Mouse (Mus musculus) heart, postnatal 0 days (tissue): ENCODE results near the gene Cacnb1.

Experiments
- CTCF ChIP-seq: IDR thresholded peaks from 2 replicates; pipeline ENCODE4 v1.5.1; 2016; ENCODE audit warnings: antibody characterized with exemption, control low read depth, low read depth
- EP300 ChIP-seq: IDR thresholded peaks from 2 replicates; pipeline ENCODE4 v1.6.1; 2016; ENCODE audit warnings: antibody characterized with exemption, low read depth

GRCm38 (mm10) chr11:97983983-97984382 lies 38.9 kb downstream of the Cacnb1 start:
- TF ChIP-seq CTCF (no peak), EP300 (no peak)
